Mouse (Mus musculus) retina, postnatal 7 days (tissue): ENCODE results near the gene Opcml.

Source experiments
- DNase-seq: peaks from one replicate; pipeline ENCODE4 v3.0.0-alpha.2; 2012; ENCODE audit warnings: low read depth, low spot score

Opcml gene

DNA sequence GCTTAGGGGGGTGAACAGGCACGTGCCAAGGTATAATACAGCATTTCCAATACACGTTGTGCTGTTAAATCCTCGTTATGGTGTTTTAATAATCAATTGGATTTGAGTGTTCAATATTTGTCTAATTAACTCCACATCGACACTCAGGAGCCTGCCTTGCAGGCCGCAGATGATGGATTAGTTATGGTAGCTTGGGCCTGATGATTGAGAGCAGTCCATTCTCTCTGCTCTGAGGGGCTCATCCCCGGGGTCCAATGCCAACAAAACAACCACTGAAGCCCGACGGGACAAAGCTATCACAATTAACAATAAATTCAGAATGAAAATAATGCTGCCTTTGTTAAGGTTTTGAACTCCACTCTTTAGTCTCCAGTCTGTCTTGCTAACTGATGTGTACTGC lies 641.6 kb downstream of the Opcml start:
- DNase-seq: no peak

DNA sequence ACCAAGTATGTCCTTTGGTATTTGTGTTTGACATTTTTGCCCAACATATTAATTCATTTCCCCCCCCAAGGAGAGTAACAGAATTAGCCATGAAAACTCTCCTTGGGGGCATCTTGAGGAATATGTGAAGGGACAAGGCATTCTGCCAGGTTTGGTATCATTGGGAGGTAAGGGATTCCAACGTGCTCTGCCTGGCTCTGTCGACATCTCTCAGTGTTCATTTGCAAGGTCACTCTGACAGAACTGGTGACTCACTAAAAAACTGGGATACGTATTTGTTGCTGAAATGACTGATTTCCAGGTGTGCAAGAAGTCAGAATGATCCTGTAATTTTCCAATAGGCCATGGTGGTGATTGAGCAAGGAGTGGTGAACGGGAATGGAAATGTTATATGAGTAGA lies 648.2 kb downstream of the Opcml start:
- no peak for DNase-seq

DNA sequence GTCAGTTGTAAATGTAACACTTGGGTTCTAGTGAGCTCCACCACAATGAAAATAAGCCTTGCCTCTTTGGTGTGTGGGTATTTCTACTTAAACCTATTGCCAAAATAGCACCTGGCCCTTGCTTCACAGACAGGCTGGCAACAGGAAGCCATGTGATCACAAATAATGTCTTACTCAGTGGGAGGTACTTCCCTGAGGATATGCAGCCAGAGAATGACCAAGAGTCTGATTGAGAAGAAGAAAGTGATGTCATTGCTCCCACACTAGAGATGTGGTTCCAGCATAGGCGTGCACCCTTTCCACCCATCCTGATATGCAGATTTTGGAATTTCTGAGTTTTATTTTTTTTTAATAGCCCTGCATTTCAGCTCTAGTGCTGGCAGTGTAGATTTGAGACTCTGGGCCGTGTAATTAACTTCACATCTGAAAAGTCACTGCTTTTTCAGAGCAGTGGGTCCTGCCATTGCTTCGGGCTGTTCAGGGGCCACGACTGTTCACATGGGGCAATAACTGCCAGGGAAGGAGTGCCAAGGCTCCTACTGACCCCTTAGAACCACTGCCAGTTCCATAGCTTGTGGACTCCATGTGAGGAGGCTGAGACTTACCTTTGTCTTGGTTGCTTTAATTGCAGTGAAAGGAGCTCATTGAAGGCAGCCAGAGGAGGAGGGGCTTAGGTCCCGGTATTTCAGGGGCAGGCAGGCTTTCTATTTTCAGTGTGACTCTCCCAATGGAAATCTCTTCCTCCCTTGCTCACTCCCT lies 649.0 kb downstream of the Opcml start:
- DNase-seq: no peak

DNA sequence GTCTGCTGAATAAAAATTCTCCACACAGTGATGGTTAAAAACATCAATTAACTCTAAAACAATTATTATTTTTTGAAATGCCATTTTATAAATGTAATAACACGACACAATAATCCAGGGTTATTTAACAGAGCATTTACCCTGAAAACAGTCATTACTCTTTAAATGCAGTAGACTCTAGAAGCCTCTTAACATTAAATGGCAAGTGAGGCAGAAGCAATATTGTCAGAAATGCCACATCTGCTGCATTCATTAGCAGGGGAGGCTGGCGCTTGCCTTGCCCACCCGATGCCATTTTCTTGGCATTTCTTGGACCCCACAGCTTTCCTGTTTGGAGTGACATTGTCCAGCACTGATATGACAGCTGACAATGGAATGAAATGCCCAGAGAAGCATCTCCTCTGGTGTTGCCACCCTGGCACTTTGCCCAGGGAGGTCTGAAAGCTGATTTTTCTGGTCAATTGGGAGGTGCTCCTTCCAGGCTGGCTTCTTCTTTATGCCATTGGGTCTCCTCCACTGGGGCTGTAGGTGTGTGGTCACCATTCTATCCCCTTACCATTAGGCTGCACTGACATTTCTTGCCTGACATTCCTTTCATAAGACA lies 649.7 kb downstream of the Opcml start:
- DNase-seq: no peak

DNA sequence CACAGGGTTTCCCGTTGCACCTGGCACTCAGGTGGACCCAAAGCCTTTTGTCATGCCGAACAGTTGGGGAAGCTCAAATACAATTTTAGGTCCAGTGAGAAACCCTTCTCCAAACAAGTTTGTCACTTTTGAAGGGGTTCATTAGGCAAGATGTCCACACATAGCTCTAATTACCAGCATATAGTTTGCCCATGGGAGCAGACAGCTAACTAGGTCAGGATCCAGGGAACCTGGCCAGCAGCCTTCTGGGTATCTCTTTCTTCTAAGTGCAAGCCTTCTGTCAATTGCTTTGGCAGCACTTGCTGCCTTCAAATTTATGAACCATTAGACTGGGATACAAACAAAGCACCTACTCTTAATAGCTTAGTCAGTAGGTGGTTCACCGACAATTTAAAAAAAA lies 653.9 kb downstream of the Opcml start:
- no peak for DNase-seq

DNA sequence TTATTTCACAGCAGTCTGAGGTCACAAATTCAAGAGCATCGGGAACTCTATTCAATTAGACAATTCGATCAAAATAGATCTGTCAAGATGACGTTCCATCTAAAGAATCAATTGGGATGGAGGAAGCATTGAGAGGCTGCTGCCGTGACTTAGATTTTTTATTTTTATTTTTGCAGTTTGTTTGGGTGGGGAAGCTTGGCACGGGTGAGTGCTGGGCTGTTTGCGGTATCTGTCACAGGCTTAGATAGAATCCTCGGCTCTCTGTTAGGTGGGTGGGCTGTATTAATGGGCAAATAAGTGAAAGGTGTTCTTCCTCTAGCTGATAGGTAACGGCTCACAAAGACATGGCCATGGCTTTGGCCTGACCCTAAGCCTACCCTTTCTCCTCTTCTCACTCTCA lies 654.4 kb downstream of the Opcml start:
- no peak for DNase-seq

DNA sequence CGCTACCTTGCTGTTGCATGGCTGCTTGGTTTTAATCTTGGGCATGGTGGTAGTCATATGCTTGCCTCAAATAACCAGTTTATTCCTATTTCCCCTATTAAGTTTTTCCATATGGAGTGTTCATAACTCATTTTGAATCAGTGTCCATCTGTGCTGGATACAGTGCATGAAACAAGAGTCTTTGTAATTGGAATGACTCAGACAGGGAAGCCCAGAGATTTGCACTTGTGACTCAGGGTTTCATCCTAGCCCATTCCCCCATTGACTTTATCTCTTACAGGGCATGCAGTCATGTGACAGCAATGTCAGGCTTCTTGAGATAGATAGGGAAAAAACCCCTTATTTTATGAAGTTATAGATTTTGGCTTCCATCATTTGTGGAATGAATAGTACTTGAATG lies 655.3 kb downstream of the Opcml start:
- no peak for DNase-seq

DNA sequence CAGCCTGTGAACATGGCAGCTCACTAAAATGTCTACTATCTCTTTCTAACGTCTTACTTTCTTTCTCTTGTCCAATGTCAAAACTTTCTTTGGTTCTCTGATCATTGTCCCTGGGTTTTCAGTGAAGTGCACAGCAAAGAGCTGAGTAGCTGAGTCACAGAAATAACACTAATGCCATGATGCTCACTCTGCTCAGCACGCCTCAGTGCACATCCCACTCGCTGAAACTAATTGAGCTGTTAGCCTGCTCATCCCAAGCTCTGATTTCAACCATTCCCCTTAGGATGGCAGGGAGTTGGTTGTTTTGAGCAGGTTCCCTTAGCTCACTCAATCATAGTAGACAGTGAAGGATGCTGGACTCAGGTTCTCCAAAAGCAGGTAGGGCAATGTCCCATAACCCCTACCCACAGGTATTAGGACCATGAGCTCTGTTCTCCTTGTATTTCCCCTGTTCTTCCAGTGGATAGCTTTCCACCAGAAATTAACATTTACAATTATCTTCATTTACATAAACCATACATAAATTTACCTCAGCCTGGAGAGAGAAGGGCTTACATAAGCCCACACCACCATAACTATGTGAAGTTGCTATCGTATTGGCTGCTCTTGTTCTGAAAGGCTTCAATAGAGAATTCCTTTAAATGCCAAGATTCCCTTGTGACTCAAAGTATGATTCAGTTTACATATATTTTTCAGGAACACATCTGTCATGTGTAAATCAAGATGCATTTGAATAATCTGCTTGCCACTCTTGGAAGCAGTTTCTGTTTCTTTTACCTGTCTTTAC lies 655.9 kb downstream of the Opcml start:
- DNase-seq: no peak

DNA sequence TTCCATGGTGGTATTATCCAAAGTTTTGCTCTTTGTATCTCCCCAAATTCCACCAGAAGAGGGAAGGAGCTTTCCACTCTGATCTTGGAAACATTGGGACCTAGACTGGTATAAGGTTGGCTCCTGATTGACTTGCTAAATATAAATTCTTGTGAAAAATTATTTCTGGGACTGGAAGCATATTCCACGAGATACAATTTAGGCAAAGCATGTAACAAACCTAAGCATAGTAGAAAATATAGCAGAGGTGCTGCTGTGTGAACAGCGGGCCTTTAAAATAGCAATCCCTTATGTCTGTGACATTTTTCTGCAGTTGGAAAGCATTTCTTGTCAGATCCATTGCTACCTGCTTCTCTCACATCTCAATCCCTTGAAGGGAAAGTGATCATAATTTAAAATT lies 661.9 kb downstream of the Opcml start:
- DNase-seq: no peak

DNA sequence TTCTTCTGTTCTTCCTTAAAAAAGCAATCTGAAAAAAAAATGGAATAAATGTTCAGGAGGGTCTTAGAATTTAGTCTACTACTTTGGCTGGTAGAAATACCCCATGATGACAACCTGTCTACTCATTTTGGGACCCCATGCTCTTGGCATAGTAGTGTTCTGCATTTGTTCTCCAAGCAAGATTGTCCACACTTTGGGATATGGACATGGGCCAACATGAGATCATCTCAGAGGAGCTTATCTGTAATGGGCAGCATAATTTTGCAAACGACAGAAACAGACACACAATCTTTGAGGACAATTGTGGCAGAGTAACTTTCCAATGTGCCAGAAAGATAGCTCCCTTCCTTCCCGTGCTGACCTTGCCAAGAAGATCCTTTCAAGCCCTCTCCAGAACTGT lies 662.5 kb downstream of the Opcml start:
- no peak for DNase-seq

DNA sequence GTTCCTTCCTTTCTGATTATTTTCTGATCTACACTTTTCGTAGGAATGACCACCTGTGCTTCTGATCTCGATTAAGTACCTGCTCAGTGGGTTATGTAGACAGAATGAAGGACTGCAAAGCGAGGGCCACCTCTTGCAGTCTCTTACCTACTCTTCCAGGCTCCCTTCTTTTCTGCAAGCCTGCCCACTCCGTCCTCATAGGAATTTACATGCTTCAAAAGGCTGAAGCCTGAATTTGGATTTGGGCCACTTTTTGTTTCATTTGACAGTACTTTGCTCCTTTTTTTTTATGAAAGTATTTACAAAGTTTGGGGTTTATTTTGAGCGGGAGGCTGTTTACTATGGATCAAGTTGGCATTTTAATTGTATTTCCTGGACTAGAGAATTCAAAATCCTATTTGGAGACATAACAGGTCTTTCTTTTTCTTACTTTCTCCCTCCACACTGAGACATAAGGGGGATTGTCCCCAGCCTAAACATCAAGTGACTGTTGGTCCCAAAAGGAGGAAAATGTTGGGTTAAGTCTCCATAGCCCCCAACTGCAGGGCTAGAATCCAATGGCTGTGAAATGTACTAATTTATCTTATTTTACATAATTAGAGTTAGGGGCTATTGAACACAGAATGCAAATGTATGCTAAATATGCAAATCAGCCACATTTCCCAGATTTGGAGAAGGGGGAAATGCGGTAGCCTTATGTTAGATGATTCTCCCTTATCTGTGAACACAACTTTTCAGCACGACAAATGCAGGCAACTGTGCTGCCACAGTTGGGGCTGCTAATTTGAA lies 667.6 kb downstream of the Opcml start:
- no peak for DNase-seq

DNA sequence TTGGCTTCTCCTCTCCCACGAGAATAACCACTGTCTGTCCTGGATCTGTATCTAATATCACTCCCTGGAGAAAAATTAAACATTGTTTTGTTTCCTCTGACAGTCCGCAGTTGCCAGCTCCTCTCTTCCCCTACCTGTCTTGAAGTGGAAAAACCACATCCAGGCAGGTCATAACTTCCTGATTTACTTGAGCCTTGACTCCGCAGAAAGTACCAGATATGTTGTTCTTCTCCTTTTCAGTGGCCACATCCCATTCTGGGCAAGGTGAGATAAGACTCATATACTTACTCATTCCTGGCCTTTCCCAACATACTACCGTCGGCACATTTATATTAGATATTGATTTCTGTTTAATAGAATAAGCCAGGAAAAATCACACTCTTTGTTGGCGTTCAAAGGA lies 673.0 kb downstream of the Opcml start:
- no peak for DNase-seq

DNA sequence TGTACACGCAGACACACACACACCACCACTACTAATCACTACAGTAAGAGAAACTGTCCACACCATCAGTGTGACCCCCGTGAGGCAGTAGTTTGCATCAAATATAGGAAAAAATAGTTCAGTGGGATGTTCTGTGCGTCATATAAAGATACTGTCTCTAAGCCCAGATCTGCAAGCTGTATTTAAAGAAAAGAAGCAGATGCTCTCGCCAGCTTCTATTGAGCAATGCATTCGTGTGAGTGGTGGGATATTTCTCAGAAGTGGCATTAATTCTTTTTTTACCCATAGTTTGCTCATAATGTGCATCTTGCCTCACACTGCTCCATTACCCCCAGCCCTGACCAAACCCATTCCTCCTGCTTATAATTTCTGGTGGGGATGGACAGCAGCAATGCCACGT lies 678.8 kb downstream of the Opcml start:
- no peak for DNase-seq

DNA sequence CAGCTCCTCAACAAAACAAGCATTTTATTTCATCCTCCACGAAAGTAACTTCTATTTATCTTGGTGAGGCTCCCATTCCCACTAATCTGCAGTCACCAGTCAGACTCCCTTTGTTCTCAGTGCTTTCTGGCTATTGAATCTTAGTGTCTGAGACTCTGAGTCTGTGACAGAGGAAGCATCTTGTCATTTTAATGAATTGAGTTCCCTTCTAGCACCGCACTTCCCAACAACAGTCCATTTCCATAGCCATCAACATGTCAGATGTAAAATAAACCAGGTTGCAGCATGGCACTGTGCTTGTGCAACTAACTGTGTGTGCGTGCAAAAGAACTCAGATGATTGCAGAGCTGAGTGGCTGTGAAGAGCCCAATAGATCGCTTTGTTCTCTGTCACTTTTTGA lies 680.9 kb downstream of the Opcml start:
- DNase-seq: no peak

DNA sequence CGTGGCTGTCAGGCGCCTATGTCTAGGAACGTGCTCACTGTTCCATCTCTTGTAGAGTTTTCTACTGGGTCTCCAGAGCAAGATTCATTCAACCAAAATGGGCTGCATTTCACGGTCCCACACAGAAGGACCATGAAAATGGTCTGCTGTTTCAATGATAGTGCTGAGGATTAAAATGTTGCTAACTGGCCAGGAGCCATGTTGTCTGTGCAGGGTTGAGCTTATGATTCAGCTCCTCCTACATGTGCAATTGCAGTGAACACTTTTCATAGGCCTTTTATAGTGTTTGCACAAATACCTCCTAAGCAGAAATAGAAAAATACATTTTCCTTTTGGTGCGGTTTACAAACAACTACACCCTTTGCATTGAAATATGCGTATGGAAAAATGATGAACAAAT lies 684.0 kb downstream of the Opcml start:
- no peak for DNase-seq

DNA sequence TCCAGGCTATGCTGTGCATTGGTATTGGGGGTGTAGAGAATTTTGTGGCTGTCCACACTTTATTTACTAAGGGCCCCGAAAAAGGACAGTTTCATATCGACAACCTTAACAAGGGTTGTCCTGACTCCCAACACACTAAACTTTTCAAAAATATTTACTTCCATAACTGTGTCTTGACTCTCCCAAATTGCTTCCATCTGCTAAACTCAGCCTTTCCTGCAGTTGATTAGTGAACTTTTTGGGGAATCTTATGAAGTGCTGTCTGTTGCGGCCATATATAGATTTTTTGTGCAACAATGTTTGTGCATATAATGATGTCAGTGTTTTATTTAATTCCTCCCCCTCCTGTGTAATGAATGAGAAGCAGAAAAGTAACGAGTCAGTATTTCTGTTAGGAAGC lies 690.7 kb downstream of the Opcml start:
- no peak for DNase-seq

DNA sequence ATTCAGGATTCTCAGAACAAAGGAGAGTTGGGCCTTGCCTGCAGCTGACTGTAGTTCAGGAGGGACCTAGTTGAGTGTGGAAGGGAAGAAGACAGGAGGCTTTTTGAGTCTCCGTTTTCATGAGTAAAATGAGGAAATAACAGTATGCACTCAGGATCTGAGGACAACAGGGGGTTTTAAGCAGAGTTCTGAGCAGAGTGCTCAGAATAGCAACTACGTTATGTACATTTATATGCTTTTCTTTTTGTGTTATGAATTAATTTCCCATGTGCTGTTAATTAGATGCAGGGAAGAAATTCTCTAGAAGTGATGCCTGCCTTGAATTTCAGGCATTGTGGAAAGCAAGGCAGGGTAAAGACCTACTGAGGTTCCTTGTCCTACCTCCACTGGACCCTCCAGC lies 697.9 kb downstream of the Opcml start:
- DNase-seq: no peak

DNA sequence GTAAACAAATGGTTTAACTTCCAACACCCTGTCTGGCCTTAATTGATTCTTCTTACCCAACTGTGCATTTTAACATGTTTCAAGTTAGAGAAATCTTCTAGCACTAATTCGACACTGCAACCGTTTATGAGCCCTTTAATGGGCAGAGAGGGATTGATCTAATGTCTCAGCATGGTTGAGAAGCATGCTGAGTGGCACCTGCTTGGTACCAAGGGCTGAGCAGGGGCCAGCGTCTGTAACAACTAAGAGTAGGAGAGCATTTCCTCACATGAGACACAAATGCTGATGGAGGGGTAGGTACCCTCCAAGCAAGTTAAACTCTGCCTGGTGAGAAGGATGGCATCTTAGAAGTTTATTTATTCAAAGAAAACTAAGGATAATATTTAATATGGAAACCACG lies 699.3 kb downstream of the Opcml start:
- DNase-seq: no peak

DNA sequence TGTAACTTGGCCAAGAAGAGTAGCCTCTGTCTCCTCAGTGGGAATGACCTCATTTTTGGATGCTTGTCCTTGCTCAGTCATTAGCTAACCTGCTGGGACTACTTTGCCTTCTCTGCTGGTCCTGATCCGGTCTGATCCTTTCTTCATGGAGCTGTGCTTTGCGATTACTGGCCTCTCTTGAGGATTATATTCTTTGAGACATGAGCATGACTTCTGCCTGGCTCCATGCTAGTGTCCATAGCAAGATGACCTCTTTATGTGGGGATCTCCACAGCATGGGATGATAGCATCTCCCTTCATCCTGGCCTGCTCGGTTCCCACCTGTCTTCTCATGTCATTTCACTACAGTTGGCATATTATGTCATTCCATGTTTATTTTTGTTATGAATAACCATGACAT lies 699.8 kb downstream of the Opcml start:
- no peak for DNase-seq

DNA sequence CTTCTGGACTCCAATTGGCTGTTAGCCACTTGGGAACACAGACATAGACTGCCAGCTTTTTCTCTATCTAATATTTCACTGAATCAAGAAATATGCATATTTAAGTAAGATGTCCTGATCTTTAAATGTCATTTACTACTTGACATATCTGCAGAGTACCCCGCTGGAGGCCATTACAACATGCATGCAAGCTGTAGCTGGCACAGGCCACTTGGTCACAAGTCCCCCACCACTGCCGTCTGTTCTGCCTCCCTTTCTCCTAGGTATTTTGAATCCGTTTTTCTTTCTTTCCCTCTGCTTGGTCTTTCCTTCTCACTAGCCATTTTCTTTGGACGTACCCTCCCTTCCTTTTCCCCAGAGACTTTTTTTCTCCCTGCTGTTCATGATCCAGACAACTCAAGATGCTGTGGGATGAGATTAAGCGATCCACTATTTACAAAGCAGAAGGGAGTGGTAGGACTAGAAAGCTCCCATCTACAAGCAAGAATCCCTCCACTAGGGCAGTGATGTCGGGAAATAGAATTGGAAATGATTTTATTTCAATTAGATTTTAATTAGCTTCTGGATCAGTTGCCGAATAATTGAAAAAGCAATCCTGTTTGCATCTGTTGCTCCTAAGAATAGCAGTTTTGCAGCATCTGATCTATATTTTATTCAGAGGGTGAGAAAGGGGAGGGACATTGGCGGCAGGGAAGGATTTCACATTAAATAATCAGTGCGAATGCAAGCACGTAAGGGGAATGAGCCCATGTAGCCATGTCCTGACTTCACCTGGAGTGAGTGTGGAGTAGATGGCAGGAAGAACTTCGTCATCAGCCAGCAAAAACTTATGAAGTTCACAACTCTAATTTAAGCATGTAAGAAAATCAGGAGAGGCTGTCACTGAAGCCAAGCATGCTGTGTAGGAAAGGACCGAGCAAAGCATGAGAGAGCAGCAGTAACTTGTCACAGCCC lies 709.5 kb downstream of the Opcml start:
- no peak for DNase-seq

DNA sequence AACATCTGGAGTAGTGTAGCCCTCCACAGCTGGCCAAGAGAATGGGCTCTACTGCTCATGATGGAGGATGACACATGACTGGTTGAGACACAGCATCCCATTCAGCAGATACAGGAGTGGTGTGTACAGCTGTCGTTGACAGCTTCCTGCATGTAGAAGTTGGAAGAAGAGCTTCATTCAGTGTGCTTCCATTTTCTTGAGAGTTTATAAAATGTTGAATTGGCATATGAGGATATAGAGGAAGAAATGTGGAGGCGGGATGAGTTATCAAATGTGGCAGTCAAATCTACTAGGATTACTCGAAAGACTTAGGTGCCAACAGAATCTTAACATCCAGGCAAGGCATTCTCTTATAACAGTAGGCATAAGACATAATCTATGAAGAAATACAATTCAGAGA lies 723.3 kb downstream of the Opcml start:
- no peak for DNase-seq
